8 mouse cellular contexts compared by ENCODE assay signal in genomic region chr11:59947752-59948400, GRCm38 (mm10). TPM values are rescaled to one million over a fixed set of nuclear protein-coding genes. Genes with fewer than 3 reads are reported as not detected.
DNase-seq lines count a peak whose midpoint lies in the region; ATAC-seq and TF ChIP-seq lines count a peak whose summit lies in the region.

Gene Med9 (plus strand): TSS chr11:59948206.

- TF ChIP-seq POLR2A in bone marrow macrophage, adult 2 months (IDR thresholded peaks at IDR 0.05; ENCODE audit: borderline replicate concordance, low read depth, low read length) = no peak
- peak; percentile 74 for TF ChIP-seq POLR2A in embryonic fibroblast, embryonic 13.5 days (IDR thresholded peaks at IDR 0.05; ENCODE audit: low read depth, low read length)
- TF ChIP-seq POLR2A in liver, adult 2 months (IDR thresholded peaks at IDR 0.05; ENCODE audit: extremely low read depth, insufficient read depth, low read length) = 0 out of 2 replicates have a peak, but pooled peaks have one; percentile 22
- peak; percentile 73 for TF ChIP-seq POLR2A in myocyte (IDR thresholded peaks at IDR 0.05; ENCODE audit: insufficient read length, low read depth)

- H3K4me3 ChIP-seq in bone marrow macrophage, adult 2 months (ENCODE audit: insufficient read depth, low read length) = peak within 1 kb of the TSS; percentile 86
- peak within 1 kb of the TSS; percentile 99 for H3K4me3 ChIP-seq in embryonic fibroblast, embryonic 13.5 days (ENCODE audit: insufficient read depth, low read length)
- peak within 1 kb of the TSS; percentile 95 for H3K4me3 ChIP-seq in heart, embryonic 10.5 days
- H3K4me3 ChIP-seq in kidney, embryonic 16.5 days (ENCODE audit: low read length) = peak within 1 kb of the TSS; percentile 98
- H3K4me3 ChIP-seq in liver, adult 2 months (ENCODE audit: insufficient read depth, low read depth, low read length) = peak within 1 kb of the TSS; percentile 90
- peak within 1 kb of the TSS; percentile 81 for H3K4me3 ChIP-seq in myocyte

- H3K9ac ChIP-seq in kidney, embryonic 16.5 days (replicated peaks; ENCODE audit: low read length) = peak within 1 kb of the TSS; percentile 99
- H3K9ac ChIP-seq in liver, adult 2 months (ENCODE audit: low read depth, low read length) = peak within 1 kb of the TSS; percentile 97

- DNase-seq in A20 (ENCODE audit: low read depth, low spot score) = peak; percentile 91
- DNase-seq in heart, embryonic 10.5 days (ENCODE audit: low spot score) = peak; percentile 97
- DNase-seq in liver, adult 2 months (ENCODE audit: extremely low read depth, low read depth, low spot score) = peak; percentile 55
- peak; percentile 86 for DNase-seq in splenic B cell, adult 2 months (ENCODE audit: low read depth, low spot score)

- H3K36me3 ChIP-seq in heart, embryonic 10.5 days = peaks cover 8% of the 10 kb centered on the region; the same call in 1 of the 2 replicates
- H3K36me3 ChIP-seq in kidney, embryonic 16.5 days (ENCODE audit: insufficient read depth, low read length) = no peaks in the 10 kb centered on the region
- no peaks in the 10 kb centered on the region for H3K36me3 ChIP-seq in liver, adult 2 months (ENCODE audit: control insufficient read depth, insufficient read depth, low read length)
- H3K36me3 ChIP-seq in myocyte (ENCODE audit: control insufficient read depth, insufficient read depth) = no peaks in the 10 kb centered on the region
- H3K36me3 ChIP-seq in splenic B cell, adult 2 months (ENCODE audit: control insufficient read depth, insufficient read depth, low read length, poor library complexity, severe bottlenecking) = no peaks in the 10 kb centered on the region

- TF ChIP-seq CTCF in bone marrow macrophage, adult 2 months (IDR thresholded peaks at IDR 0.05; ENCODE audit: low read depth, low read length) = no peak
- no peak for TF ChIP-seq CTCF in embryonic fibroblast, embryonic 13.5 days (IDR thresholded peaks at IDR 0.05; ENCODE audit: borderline replicate concordance, insufficient read depth, low read length)
- no peak for TF ChIP-seq CTCF in liver, adult 2 months (IDR thresholded peaks at IDR 0.05; ENCODE audit: low read depth, low read length)

- H3K4me1 ChIP-seq in bone marrow macrophage, adult 2 months (ENCODE audit: control insufficient read depth, insufficient read depth, low read length) = no peaks in the 10 kb centered on the region; the same call in 1 of the 2 replicates
- peaks cover 6% of the 10 kb centered on the region; the same call in 1 of the 2 replicates for H3K4me1 ChIP-seq in embryonic fibroblast, embryonic 13.5 days (ENCODE audit: control insufficient read depth, insufficient read depth, low read length)
- peaks cover 23% of the 10 kb centered on the region; the same call in 1 of the 2 replicates for H3K4me1 ChIP-seq in heart, embryonic 10.5 days
- peaks cover 15% of the 10 kb centered on the region for H3K4me1 ChIP-seq in kidney, embryonic 16.5 days (ENCODE audit: insufficient read depth, low read length)
- H3K4me1 ChIP-seq in liver, adult 2 months (ENCODE audit: control insufficient read depth, insufficient read depth, low read length) = peaks cover 8% of the 10 kb centered on the region

- peaks cover 28% of the 10 kb centered on the region; the same call in 1 of the 2 replicates for H3K79me2 ChIP-seq in liver, adult 2 months (ENCODE audit: control insufficient read depth, insufficient read depth, low read length)
- peaks cover 26% of the 10 kb centered on the region for H3K79me2 ChIP-seq in myocyte (ENCODE audit: control insufficient read depth, insufficient read depth)

- no peaks in the 10 kb centered on the region; the same call in 1 of the 2 replicates for H3K27me3 ChIP-seq in heart, embryonic 10.5 days (ENCODE audit: insufficient read depth, poor library complexity, severe bottlenecking)
- H3K27me3 ChIP-seq in kidney, embryonic 16.5 days (ENCODE audit: insufficient read depth, low read length) = no peaks in the 10 kb centered on the region
- no peaks in the 10 kb centered on the region for H3K27me3 ChIP-seq in liver, adult 2 months (ENCODE audit: control insufficient read depth, insufficient read depth, low read length)
- no peaks in the 10 kb centered on the region for H3K27me3 ChIP-seq in myocyte (ENCODE audit: control insufficient read depth, insufficient read depth, insufficient read length)
- no peaks in the 10 kb centered on the region for H3K27me3 ChIP-seq in splenic B cell, adult 2 months (ENCODE audit: control insufficient read depth, insufficient read depth, low read length, poor library complexity, severe bottlenecking)

- ATAC-seq in kidney, embryonic 16.5 days (ENCODE audit: low FRiP score, low TSS enrichment) = peak; percentile 96

- 2% methylated on average over 43 of the region's 43 CpGs for WGBS in heart, embryonic 10.5 days
- under 1% methylated on average over 43 of the region's 43 CpGs for WGBS in kidney, embryonic 16.5 days
- WGBS in liver, adult 2 months = 3% methylated on average over 43 of the region's 43 CpGs

- H3ac ChIP-seq in myocyte (ENCODE audit: control insufficient read depth, insufficient read length) = peak within 1 kb of the TSS; percentile 85

- no peak within 1 kb of the TSS for H3K27ac ChIP-seq in bone marrow macrophage, adult 2 months (ENCODE audit: insufficient read depth, low read depth, low read length)
- H3K27ac ChIP-seq in embryonic fibroblast, embryonic 13.5 days (ENCODE audit: insufficient read depth, low read length) = no peak within 1 kb of the TSS
- peak within 1 kb of the TSS; percentile 98 for H3K27ac ChIP-seq in heart, embryonic 10.5 days
- H3K27ac ChIP-seq in kidney, embryonic 16.5 days (ENCODE audit: low read length) = peak within 1 kb of the TSS; percentile 74
- peak within 1 kb of the TSS; percentile 40 for H3K27ac ChIP-seq in liver, adult 2 months (replicated peaks; ENCODE audit: insufficient read depth, low read depth, low read length)

- H3K9me3 ChIP-seq in heart, embryonic 10.5 days = no peaks in the 10 kb centered on the region
- no peaks in the 10 kb centered on the region for H3K9me3 ChIP-seq in kidney, embryonic 16.5 days (ENCODE audit: low read length)

- peak within 1 kb of the TSS; percentile 88 for H3K4me2 ChIP-seq in kidney, embryonic 16.5 days (replicated peaks; ENCODE audit: low read depth, low read length)
- peak within 1 kb of the TSS; percentile 99 for H3K4me2 ChIP-seq in myocyte (ENCODE audit: low read depth)

TF ChIP-seq in myocyte, 11 proteins besides CTCF, POLR2A, EP300 and RAD21:
- TF ChIP-seq CEBPB (IDR thresholded peaks at IDR 0.05; ENCODE audit: insufficient read depth, poor library complexity, severe bottlenecking) (no peak), TCF3 (IDR thresholded peaks at IDR 0.05; ENCODE audit: insufficient read length, low read depth) (no peak), USF1 (IDR thresholded peaks at IDR 0.05; ENCODE audit: low read depth) (no peak), TCF12 (IDR thresholded peaks at IDR 0.05; ENCODE audit: insufficient read depth, poor library complexity, severe bottlenecking) (no peak), MYOG (IDR thresholded peaks at IDR 0.05; ENCODE audit: control insufficient read depth in 1 of 3, insufficient read depth in 1 of 3, insufficient read length in 2 of 3, low read depth in 2 of 3) (peak; percentile 38 to 84 (median 81)), MAX (IDR thresholded peaks at IDR 0.05; ENCODE audit: low read depth) (no peak), POLR2AphosphoS2 (IDR thresholded peaks at IDR 0.05; ENCODE audit: insufficient read length, low read depth) (peak; percentile 70), MYOD1 (IDR thresholded peaks at IDR 0.05; ENCODE audit: control insufficient read depth in 1 of 3, insufficient read length in 2 of 3, low read depth in 2 of 3) (peak in 2 of 3 experiments; percentile 73 to 83), E2F4 (IDR thresholded peaks at IDR 0.05; ENCODE audit: insufficient read depth) (peak; percentile 84), REST (IDR thresholded peaks at IDR 0.05; ENCODE audit: insufficient read depth, insufficient read length) (no peak), SRF (IDR thresholded peaks at IDR 0.05; ENCODE audit: control insufficient read depth, insufficient read length, low read depth) (peak; percentile 8)

RNA-seq across cellular contexts. Expression of gene Med9, which starts in this region (rescaled TPM):
- 15.9 and 18.4 TPM in 2 replicates for polyA plus RNA-seq in bone marrow macrophage, adult 2 months (2012; ENCODE audit: insufficient read depth, insufficient read length, missing spikeins)
- polyA plus RNA-seq in embryonic fibroblast, embryonic 13.5 days (2011; ENCODE audit: insufficient read length, low read depth, missing spikeins) = 15.0 and 18.1 TPM in 2 replicates
- polyA plus RNA-seq in heart, embryonic 10.5 days (2016; fragmentation: Nextera tagmentation; extraction: Ambion mirVana) = 51.8 and 55.6 TPM in 2 replicates
- 49.1 and 49.3 TPM in 2 replicates for polyA plus RNA-seq in kidney, embryonic 16.5 days (2015; fragmentation: Nextera tagmentation; extraction: Ambion mirVana)
- total RNA-seq in liver, adult 2 months (2014; rRNA removed) = 4.2 and 4.4 TPM in 2 replicates
- polyA plus RNA-seq in liver, adult 2 months (2012; rRNA removed) = 7.3 and 7.8 TPM in 2 replicates
- polyA plus RNA-seq in myocyte (2012; fragmentation: generic; extraction: Trizol) = 41.6 TPM

Comparison
In these comparisons a context has a peak if more than half of its experiments do, and no peak if none do; other contexts are left out.
1. H3K27ac ChIP-seq: peak in heart, embryonic 10.5 days (single experiment), kidney, embryonic 16.5 days (single experiment) and liver, adult 2 months (single experiment); none in bone marrow macrophage, adult 2 months (single experiment) and embryonic fibroblast, embryonic 13.5 days (single experiment).
2. Peak in every context shown above with its lines, with median percentiles within 50 percentile points of each other: DNase-seq and H3K4me3 ChIP-seq.